Mouse (Mus musculus): Measurements from ENCODE around the gene Sgk1. TPM values are rescaled to one million over a fixed set of nuclear protein-coding genes. Genes with fewer than 3 reads are reported as not detected.

The Sgk1 gene
- total RNA-seq, 2 experiments from 2014 or later, result 70.2 to 73.8 TPM

- no peak for DNase-seq
These were observed 36.2 kb downstream of the Sgk1 start for GRCm38 (mm10) chr10:21918016-21918749.

DNA sequence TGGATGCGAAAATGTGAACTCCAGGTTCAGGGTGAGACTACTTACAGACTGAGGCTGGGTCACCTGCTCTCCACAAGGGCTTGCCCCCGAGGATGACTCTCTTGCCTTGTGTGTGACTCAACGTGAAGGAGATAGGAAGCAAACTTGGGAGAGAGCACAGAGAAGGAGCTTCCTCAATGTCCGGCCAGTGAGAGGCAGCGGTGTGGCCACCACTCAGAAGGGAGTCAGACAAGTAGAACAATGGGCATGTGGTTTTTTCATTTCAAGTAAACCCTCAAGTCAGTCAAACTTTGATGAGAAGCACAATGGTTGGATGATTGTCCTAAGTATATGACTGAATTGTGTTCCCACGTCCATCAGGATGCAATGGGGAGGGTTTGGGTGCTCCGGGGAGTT lies 36.8 kb downstream of the Sgk1 start:
- no peak for DNase-seq

DNA sequence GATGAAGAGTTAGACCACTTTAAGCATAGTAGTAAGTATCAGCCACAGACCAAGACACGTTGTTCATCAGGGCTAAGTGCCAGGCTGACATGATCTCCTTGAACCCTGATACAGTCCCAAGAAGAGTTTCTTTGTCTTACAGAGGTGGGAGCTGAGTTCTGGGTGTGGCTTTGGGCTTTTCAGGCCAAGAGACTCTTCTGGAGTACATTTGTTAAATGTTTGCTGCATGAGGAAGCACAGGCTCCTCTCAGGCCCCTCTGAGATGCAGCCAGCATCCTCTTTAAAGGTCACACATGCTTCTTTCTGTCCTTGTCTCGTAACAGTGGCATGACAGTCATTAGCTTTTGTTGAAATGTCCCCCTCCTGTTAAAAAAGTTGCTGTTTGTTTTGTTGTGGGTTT lies 38.6 kb downstream of the Sgk1 start:
- DNase-seq, result no peak

GRCm38 (mm10) chr10:21922716-21923350 lies 40.8 kb downstream of the Sgk1 start:
- peak; percentile 20 for DNase-seq

DNA sequence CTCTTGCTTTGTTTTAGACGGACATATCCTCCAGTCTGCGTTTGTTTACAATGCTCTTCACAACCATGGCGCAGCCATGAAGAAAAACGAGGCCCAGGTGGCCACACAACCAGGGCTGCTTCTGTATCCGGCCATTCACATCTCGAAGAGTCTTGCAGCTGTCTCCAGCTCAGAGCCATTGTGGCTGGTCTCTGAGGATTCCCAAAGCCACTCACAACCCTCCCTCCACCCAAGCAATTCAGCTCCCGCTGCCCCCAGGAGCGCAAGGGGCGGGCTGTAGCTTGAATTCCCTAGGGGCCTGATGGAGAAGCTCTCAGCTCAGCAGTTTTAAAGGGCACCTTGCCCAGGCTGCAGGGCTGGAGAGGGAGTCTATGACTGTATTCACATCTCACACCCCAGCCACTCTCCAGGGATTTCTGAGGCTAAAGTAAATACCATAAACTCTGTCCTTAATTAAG lies 41.5 kb downstream of the Sgk1 start:
- DNase-seq, result peak; percentile 61

- DNase-seq, result no peak
These were observed 42.2 kb downstream of the Sgk1 start for GRCm38 (mm10) chr10:21924051-21924720.

- no peak for DNase-seq
These were observed 45.0 kb downstream of the Sgk1 start for GRCm38 (mm10) chr10:21926941-21927340.

GRCm38 (mm10) chr10:21930781-21931380 lies 48.9 kb downstream of the Sgk1 start:
- DNase-seq, result no peak

- no peak for DNase-seq
These were observed 50.8 kb downstream of the Sgk1 start for GRCm38 (mm10) chr10:21932791-21933190.

- no peak for DNase-seq
These were observed 52.8 kb downstream of the Sgk1 start for GRCm38 (mm10) chr10:21934826-21935225.

DNA sequence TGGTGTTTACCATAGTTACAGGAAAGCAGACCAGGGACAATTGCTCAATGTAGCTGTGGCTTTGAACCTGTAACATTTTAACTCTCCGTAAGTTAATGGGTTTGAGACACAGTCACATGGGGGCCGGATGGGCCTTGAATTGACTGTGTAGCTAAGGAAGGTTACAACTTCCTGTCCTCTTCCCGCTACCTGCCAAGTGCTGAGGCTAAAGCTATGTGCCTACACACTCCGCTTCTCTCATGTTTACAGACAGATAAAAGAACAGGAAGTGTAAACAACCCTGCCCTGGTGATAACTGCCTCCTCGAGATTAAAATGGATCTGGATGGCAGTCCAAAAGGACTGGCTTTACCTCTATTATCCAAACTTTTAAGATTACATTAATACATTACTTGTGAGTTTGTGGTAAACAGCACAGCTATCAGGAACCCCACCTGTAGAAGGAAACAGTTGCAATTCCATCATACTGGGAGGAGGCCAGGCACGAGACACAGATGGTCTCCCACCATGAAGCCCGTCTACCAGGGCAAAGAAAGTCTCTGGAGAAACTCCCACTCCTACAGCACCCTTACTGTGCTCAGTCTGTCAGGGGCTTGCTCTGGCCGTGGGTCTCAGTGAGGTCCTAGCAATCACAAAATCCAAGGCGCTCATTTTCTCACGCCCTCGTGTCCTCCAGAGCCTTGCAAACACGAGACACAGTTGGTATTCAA lies 54.7 kb downstream of the Sgk1 start:
- no peak for DNase-seq

- peak; percentile 26 for DNase-seq
These were observed 55.2 kb downstream of the Sgk1 start for GRCm38 (mm10) chr10:21937222-21937605.

GRCm38 (mm10) chr10:21938166-21938565 lies 56.2 kb downstream of the Sgk1 start:
- DNase-seq, result no peak

- no peak for DNase-seq
These were observed 59.3 kb downstream of the Sgk1 start for GRCm38 (mm10) chr10:21941235-21941634.

DNA sequence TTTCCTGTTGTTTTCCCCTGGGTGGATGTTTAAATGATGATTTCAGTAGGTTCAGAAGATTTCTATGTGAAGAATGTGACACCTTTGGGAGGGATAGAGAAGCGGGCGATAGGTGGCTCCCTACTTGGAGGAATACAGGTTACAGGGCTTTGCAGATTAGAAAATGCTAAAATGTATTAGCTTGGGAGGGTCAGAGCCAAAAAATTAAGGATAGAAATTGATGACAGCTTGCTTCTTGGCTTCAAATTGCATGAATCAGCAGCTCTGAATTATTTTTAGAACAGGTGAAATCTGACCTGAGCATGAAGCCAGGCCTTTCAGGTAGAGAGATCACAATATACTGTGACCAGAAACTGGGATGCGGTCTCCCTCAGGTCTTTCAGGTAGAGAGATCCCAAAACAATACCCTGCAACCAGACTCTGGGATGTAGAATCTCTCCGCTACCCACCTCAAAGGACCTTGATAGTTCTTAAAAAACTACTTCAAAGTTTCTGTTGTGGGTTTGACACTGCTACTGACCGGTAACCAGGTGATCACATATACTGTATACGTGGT lies 61.2 kb downstream of the Sgk1 start:
- DNase-seq, result no peak

- no peak for DNase-seq
These were observed 63.2 kb downstream of the Sgk1 start for GRCm38 (mm10) chr10:21945195-21945594.

GRCm38 (mm10) chr10:21946751-21947351 lies 64.9 kb downstream of the Sgk1 start:
- no peak for DNase-seq

GRCm38 (mm10) chr10:21952520-21952919 lies 70.5 kb downstream of the Sgk1 start:
- peak; percentile 64 for DNase-seq

DNA sequence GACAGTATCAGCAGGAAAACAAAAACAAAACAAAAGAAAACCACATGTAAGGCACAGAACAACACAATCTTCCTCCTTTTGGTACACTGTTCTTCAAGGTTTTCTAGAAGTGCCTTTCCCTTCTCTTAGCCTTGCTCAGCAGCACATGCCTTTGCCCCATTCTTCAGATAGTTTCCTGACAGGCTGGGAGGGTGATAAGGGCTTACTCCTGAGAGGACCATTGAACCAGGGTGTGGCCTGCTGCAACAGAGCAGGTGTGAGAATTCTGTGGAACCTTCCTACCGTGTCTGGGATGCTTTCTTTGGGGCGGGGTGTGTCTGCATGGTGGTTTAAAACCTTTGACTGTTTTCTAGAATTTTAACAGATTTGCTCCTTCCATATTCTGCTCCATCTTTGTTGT lies 79.1 kb downstream of the Sgk1 start:
- DNase-seq, result no peak

DNA sequence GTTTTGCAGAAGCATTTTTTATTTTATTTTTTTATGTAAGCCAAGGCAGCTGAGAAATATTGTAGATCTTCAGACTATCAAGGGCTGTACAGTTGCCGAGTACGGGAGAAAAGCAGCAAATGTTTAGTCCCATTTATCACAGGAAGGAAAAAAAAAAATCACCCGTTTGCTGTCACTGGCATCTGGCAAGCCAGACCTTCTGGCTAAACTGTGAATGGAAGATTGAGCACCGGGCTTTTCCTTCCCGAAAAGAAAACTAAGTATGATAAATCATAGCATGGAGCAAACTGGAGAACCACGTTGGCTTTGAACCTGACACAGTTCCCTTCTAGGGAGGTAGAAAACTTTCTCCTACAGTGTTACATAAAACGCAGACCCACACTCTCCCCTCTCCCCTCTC lies 81.0 kb downstream of the Sgk1 start:
- no peak for DNase-seq

DNA sequence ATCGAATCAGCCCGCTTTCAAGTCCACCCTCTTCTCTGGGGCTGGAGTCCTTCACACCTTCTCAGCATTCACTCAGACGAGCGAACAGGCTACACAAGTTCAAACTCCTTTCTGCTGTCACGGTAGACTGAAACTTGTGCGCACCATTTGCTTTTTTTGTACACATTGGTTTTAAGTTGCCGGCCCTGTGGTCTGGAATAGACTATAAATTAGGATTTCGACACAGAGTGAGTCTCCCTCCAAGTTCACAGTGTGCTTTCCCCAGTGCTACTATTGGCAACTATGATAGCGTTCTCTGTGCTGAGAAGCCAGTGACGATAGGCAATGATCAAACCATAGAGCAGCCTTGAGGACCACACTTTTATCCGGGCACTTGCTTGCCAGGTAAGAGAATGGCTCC lies 91.7 kb downstream of the Sgk1 start:
- no peak for DNase-seq

GRCm38 (mm10) chr10:21974801-21975200 lies 92.8 kb downstream of the Sgk1 start:
- DNase-seq, result peak; percentile 11

All from heart, postnatal 4 days (tissue).